Mouse (Mus musculus): Measurements from ENCODE around the gene Rgs17. TPM values are rescaled to one million over a fixed set of nuclear protein-coding genes. Genes with fewer than 3 reads are reported as not detected.
A peak's percentile ranks its signal among the peaks of the same experiment; 100 is the strongest.

Rgs17 gene
- polyA plus RNA-seq, 1 experiment from 2014 or later = 14.7 TPM

GRCm38 (mm10) chr10:5865996-5866395 lies 56.2 kb downstream of the Rgs17 start:
- Histone ChIP-seq H3K27me3 (no peaks in the 10 kb centered on the region), H3K36me3 (peaks cover 16% of the 10 kb centered on the region), H3K4me1 (replicated peaks) (peaks cover 12% of the 10 kb centered on the region), H3K4me2 (no peak overlapping the region), H3K27ac (no peak overlapping the region), H3K9me3 (no peaks in the 10 kb centered on the region), H3K4me3 (no peak overlapping the region), H3K9ac (no peak overlapping the region)
- no peak for ATAC-seq (ENCODE audit: low FRiP score)
- WGBS = 57% methylated on average over 2 of the region's 2 CpGs

DNA sequence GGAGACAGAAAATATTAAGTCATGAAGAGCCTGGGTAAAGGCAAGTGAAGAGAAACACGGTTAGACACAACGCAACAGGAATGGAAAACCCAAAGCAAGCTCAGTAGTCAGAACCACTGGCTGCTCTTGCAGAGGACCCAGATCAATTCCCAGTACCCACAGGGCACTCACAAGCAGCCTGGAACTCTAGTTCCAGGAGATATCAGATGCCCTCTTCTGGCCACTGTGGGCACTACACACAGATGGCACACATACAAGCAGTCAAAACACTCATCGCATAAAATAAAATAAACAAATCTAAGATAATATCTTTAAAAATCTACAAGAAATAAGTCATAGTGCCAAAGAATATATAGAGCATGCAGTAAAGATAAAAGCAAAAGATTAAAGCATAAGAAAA lies 59.5 kb downstream of the Rgs17 start:
- Histone ChIP-seq H3K4me1 (replicated peaks) (peaks cover 2% of the 10 kb centered on the region; the same call in 1 of the 2 replicates), H3K9me3 (no peaks in the 10 kb centered on the region), H3K4me2 (no peak overlapping the region), H3K4me3 (no peak overlapping the region), H3K9ac (no peak overlapping the region), H3K27me3 (no peaks in the 10 kb centered on the region), H3K27ac (no peak overlapping the region), H3K36me3 (peaks cover 24% of the 10 kb centered on the region)
- 99% methylated on average over 3 of the region's 3 CpGs for WGBS
- ATAC-seq (ENCODE audit: low FRiP score) = no peak

GRCm38 (mm10) chr10:5860849-5861248 lies 61.4 kb downstream of the Rgs17 start:
- Histone ChIP-seq H3K36me3 (peaks cover 27% of the 10 kb centered on the region), H3K9me3 (no peaks in the 10 kb centered on the region), H3K27ac (no peak overlapping the region), H3K4me1 (replicated peaks) (no peaks in the 10 kb centered on the region), H3K27me3 (no peaks in the 10 kb centered on the region), H3K4me2 (no peak overlapping the region), H3K4me3 (no peak overlapping the region), H3K9ac (no peak overlapping the region)
- 76% methylated on average over 3 of the region's 3 CpGs for WGBS
- ATAC-seq (ENCODE audit: low FRiP score) = no peak

DNA sequence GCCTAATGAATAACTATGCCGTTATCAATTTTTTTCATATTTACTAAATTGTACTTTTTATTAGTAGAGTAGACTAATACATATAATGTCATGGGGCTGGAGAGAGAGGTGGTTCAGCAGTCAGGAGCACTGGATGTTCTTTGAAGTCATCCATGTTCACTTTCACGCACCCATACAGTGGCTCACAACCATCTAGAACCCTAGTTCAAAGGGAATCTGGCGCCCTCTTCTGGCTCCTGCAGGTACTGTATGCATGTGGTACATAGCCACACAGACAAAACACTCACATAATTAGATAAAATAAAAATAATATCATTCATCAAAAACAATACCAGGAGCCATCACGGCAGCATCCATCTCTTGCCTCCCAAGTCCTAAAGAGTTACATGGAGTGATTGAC lies 62.5 kb downstream of the Rgs17 start:
- no peak overlapping the region for H3K4me2 ChIP-seq
- H3K4me3 ChIP-seq = no peak overlapping the region
- ATAC-seq (ENCODE audit: low FRiP score) = no peak
- H3K9ac ChIP-seq = no peak overlapping the region
- H3K36me3 ChIP-seq = peaks cover 27% of the 10 kb centered on the region
- WGBS = 76% methylated on average over 4 of the region's 4 CpGs
- H3K27ac ChIP-seq = no peak overlapping the region
- no peaks in the 10 kb centered on the region for H3K4me1 ChIP-seq (replicated peaks)
- H3K27me3 ChIP-seq = no peaks in the 10 kb centered on the region
- no peaks in the 10 kb centered on the region for H3K9me3 ChIP-seq

DNA sequence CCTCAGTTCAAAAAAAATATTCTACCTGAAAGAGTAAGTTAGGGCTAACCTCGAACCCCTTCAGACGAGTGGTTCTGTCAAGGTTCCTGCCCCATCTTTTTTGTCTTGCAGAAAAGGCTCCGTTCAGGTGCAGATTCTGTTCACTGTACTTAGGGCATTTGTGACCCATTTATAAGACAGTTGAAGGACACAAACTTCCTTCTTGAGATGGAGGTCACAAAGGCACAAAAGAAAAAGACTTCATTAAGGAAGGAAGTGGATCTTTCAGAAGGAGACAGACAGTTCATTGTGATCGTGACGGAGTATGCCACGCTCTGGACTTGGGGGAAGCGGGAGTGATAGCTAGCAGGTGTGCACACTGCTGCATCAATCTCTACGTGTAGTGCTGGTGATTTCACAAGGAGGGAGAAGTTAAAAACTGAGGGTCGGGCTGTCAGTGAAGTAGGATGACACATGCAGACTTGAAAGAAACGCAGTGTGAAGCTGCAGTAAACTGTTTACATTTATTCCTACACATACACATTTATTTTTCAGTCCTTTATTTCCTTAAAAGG lies 64.1 kb downstream of the Rgs17 start:
- no peak for ATAC-seq (ENCODE audit: low FRiP score)
- Histone ChIP-seq H3K9ac (no peak overlapping the region), H3K4me1 (replicated peaks) (no peaks in the 10 kb centered on the region), H3K27me3 (no peaks in the 10 kb centered on the region), H3K4me2 (no peak overlapping the region), H3K27ac (no peak overlapping the region), H3K4me3 (no peak overlapping the region), H3K9me3 (no peaks in the 10 kb centered on the region), H3K36me3 (peaks cover 27% of the 10 kb centered on the region)
- 68% methylated on average over 10 of the region's 10 CpGs for WGBS

DNA sequence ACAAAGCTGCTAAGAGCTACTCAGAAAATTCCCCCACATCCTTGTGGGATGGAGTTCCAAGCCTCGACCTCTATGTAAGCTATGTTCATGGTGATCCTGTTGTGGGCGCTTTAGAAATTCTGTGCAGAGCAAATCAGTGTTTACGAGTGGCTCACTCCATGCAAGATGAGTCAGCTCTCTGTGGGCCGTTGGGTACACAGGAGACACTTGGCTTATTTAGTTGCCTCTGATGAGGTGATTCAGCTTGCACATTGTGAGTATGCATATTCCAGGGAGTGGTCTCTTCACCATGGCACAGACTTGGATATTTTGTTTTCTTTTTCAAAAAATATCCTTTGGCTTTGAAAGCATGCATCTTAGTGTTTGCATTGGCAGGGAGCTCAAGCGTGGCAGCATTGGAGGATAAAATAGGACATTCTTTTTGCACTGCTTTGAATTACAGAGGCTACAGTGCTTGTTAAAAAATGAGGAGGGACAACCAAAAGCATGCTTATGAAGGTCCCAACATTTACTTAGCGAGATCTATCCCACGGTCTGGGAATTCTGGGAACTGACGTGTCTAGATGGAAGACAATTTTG lies 68.8 kb downstream of the Rgs17 start:
- Histone ChIP-seq H3K27me3 (no peaks in the 10 kb centered on the region), H3K27ac (no peak overlapping the region), H3K4me3 (no peak overlapping the region), H3K9me3 (no peaks in the 10 kb centered on the region), H3K36me3 (peaks cover 5% of the 10 kb centered on the region; the same call in 1 of the 2 replicates), H3K9ac (no peak overlapping the region), H3K4me2 (no peak overlapping the region), H3K4me1 (replicated peaks) (no peaks in the 10 kb centered on the region)
- ATAC-seq (ENCODE audit: low FRiP score) = no peak
- WGBS = 90% methylated on average over 8 of the region's 8 CpGs

DNA sequence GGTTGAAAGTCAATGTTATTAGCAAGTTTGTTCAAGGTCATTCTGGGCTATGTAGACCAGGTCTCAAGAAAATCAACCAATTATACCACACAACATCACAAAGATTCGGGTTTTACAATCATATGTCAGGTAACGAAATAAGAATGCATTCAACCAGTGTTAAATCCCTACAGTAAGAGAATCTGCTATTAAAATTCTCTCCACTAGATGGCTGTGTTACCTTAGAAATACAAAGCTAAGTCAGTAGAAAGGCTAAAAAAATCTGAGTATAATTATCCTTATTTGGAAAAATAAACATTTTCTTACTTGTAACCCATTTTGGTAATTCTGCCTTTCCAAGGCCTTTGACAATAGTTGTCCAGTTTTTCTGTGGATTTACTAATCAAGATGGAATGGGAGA lies 75.3 kb downstream of the Rgs17 start:
- Histone ChIP-seq H3K9ac (no peak overlapping the region), H3K36me3 (peaks cover 5% of the 10 kb centered on the region; the same call in 1 of the 2 replicates), H3K27ac (no peak overlapping the region), H3K9me3 (no peaks in the 10 kb centered on the region), H3K4me2 (no peak overlapping the region), H3K4me1 (replicated peaks) (no peaks in the 10 kb centered on the region), H3K27me3 (no peaks in the 10 kb centered on the region), H3K4me3 (no peak overlapping the region)
- no peak for ATAC-seq (ENCODE audit: low FRiP score)
- WGBS = 38% methylated on average over 2 of the region's 2 CpGs

DNA sequence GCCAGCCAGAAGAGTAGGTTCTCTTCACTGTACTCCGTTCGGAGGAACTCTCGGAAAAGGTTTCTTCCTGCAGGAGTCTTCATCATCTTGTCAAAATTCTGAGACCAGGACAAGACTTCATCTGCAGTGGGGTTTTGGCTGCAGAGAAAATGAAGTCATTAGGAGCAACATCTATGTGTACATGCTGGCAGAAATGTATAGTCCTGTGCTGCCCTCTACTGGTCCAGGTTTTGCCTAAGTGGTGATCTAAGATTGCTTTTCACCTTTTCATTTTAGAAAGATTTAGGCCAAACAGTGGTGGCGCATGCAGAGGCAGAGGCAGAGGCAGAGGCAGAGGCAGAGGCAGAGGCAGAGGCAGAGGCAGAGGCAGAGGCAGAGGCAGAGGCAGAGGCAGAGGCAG lies 80.8 kb downstream of the Rgs17 start:
- 85% methylated on average over 4 of the region's 4 CpGs for WGBS
- ATAC-seq (ENCODE audit: low FRiP score) = no peak
- Histone ChIP-seq H3K27ac (no peak overlapping the region), H3K9me3 (no peaks in the 10 kb centered on the region), H3K9ac (no peak overlapping the region), H3K4me3 (no peak overlapping the region), H3K4me1 (replicated peaks) (no peaks in the 10 kb centered on the region), H3K36me3 (peaks cover 36% of the 10 kb centered on the region), H3K27me3 (no peaks in the 10 kb centered on the region), H3K4me2 (no peak overlapping the region)

- Histone ChIP-seq H3K27me3 (no peaks in the 10 kb centered on the region), H3K4me1 (replicated peaks) (peaks cover 14% of the 10 kb centered on the region), H3K4me2 (no peak overlapping the region), H3K36me3 (no peaks in the 10 kb centered on the region), H3K4me3 (no peak overlapping the region), H3K27ac (no peak overlapping the region), H3K9me3 (no peaks in the 10 kb centered on the region), H3K9ac (no peak overlapping the region)
- ATAC-seq (ENCODE audit: low FRiP score) = no peak
- 82% methylated on average over 6 of the region's 6 CpGs for WGBS
These were observed 95.7 kb downstream of the Rgs17 start for GRCm38 (mm10) chr10:5826336-5827025.

- peaks cover 4% of the 10 kb centered on the region for H3K36me3 ChIP-seq
- H3K9ac ChIP-seq = no peak overlapping the region
- ATAC-seq (ENCODE audit: low FRiP score) = 0 out of 2 replicates have a peak, but pooled peaks have one; percentile 1
- no peaks in the 10 kb centered on the region for H3K27me3 ChIP-seq
- H3K9me3 ChIP-seq = no peaks in the 10 kb centered on the region
- 2% methylated on average over 3 of the region's 3 CpGs for WGBS
- H3K4me2 ChIP-seq = peak overlapping the region; percentile 76
- H3K27ac ChIP-seq = peak overlapping the region; percentile 88; the same call in 1 of the 2 replicates
- H3K4me1 ChIP-seq (replicated peaks) = peaks cover 18% of the 10 kb centered on the region
- peak overlapping the region; percentile 76 for H3K4me3 ChIP-seq
These were observed 97.4 kb downstream of the Rgs17 start for GRCm38 (mm10) chr10:5824779-5825178.

GRCm38 (mm10) chr10:5823740-5824491 lies 98.3 kb downstream of the Rgs17 start, which contains the start of gene Mtrf1l:
Gene Mtrf1l (minus strand): TSS chr10:5823910.
- peak; percentile 97 for ATAC-seq (ENCODE audit: low FRiP score)
- Histone ChIP-seq H3K4me2 (peak within 1 kb of the TSS; percentile 76), H3K4me1 (replicated peaks) (peaks cover 18% of the 10 kb centered on the region), H3K36me3 (peaks cover 13% of the 10 kb centered on the region), H3K27me3 (no peaks in the 10 kb centered on the region), H3K27ac (peak within 1 kb of the TSS; percentile 88), H3K9me3 (no peaks in the 10 kb centered on the region), H3K9ac (peak within 1 kb of the TSS; percentile 88), H3K4me3 (peak within 1 kb of the TSS; percentile 76)
- WGBS = under 1% methylated on average over 47 of the region's 47 CpGs

DNA sequence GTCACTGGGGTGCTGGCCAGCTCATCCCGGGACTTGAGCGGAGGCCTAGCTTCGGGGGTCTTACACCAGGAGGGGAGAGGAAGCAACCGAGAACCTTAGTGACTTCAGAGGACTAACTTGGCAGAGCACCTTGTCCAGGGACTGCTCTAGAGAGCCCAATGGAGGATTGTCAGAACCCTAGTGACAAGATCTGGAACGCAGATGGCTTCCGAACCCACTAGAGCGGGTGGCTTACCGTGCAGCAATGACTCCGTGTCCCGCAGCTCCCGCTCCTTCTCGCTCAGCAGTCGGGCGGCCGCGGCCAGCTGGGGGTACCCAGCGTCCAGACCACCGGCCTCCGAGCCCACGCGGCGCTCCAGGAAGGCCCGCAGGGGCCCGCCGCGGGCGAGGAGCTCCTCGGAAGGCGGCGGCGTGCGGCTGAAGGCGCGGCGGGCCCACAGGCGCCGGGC lies 98.9 kb downstream of the Rgs17 start:
- Histone ChIP-seq H3K27me3 (no peaks in the 10 kb centered on the region), H3K4me2 (peak overlapping the region; percentile 76), H3K9ac (peak overlapping the region; percentile 88), H3K4me3 (peak overlapping the region; percentile 76), H3K9me3 (no peaks in the 10 kb centered on the region), H3K36me3 (peaks cover 19% of the 10 kb centered on the region), H3K4me1 (replicated peaks) (peaks cover 18% of the 10 kb centered on the region), H3K27ac (peak overlapping the region; percentile 88)
- under 1% methylated on average over 22 of the region's 37 CpGs for WGBS
- no peak for ATAC-seq (ENCODE audit: low FRiP score)
